Mouse (Mus musculus) bone marrow macrophage, adult 2 months (primary cell): ENCODE data around the gene Tgm3.

Experiments
- CTCF ChIP-seq: IDR thresholded peaks from 2 replicates; pipeline ENCODE4 v1.5.1; 2012; ENCODE audit warnings: low read depth, mild to moderate bottlenecking, low read length, moderate library complexity
- POLR2A ChIP-seq: IDR thresholded peaks from 2 replicates; pipeline ENCODE4 v1.6.1; 2012; ENCODE audit warnings: mild to moderate bottlenecking, low read depth, low read length, borderline replicate concordance

DNA sequence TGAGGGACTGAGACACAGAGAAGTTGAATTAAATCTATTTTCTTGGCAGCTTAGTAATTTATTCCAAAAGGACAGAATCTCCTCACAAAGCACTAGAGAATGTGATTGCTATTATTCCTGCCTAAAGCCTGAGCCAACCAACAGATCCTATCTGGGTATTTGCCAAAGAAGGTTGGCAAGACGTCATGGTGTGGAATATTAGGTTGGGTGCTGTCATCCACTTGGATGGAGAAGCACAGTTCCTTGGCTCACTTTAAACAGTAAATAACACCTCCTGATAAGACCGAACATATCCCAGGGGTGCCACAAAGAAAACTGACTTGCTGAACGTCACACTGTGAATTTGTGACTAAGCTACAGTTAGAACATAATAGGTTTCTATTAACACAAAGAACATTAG, 20.5 kb downstream of the Tgm3 start:
- TF ChIP-seq CTCF (no peak), POLR2A (no peak)
